Mouse (Mus musculus) midbrain, embryonic 10.5 days (tissue): ENCODE measurements around the gene Egfl6. TPM values are rescaled to one million over a fixed set of nuclear protein-coding genes. Genes with fewer than 3 reads are reported as not detected.

Experiments used
- polyA plus RNA-seq: library from polyadenylated mRNA; unstranded; fragments of >200 nt; fragmentation: Nextera tagmentation; extraction: Ambion mirVana; gene quantifications from 2 replicates; pipeline ENCODE4 v1.2.1, GENCODE M21; 2016

Egfl6 gene
- polyA plus RNA-seq, 1 experiment from 2014 or later = 2.2 TPM

Other genes starting within 250 kb of the Egfl6 start
- gene Trappc2, start 145.1 kb downstream of the Egfl6 start, polyA plus RNA-seq = 32.7 and 42.6 TPM in 2 replicates
- gene Ofd1, start 145.0 kb downstream of the Egfl6 start, polyA plus RNA-seq = 6.6 and 7.1 TPM in 2 replicates
- 41.1 and 43.2 TPM in 2 replicates for gene Rab9, start 105.9 kb downstream of the Egfl6 start, polyA plus RNA-seq
- 12.4 and 14.0 TPM in 2 replicates for gene Tceanc, start 67.2 kb downstream of the Egfl6 start, polyA plus RNA-seq